Mouse (Mus musculus) limb, embryonic 14.5 days (tissue): Measurements from ENCODE around the gene Samhd1. TPM values are rescaled to one million over a fixed set of nuclear protein-coding genes. Genes with fewer than 3 reads are reported as not detected.
A peak's percentile ranks its signal among the peaks of the same experiment; 100 is the strongest.

Experiments
- ATAC-seq: fragments of 200-750 bp; cut with Nextera tagmentation; 2 replicates; pipeline ENCODE4 v1.8.0; 2017; ENCODE audit warnings: low read depth, moderate number of reproducible peaks, moderate TSS enrichment; ENCODE audit not compliant: low FRiP score
- DNase-seq: peaks from one replicate; pipeline ENCODE4 v3.0.0-alpha.2; 2015; ENCODE audit warnings: low spot score
- H3K27ac ChIP-seq: fragments of 300-500 bp; sonication (generic); replicated peaks from 2 replicates; pipeline ENCODE4 v1.5.1; 2014; ENCODE audit warnings: low read depth, mild to moderate bottlenecking, low read length, moderate library complexity, mixed read lengths
- H3K27me3 ChIP-seq: fragments of 300-500 bp; sonication (generic); 2 replicates; pipeline ENCODE4 v1.6.1; 2014; ENCODE audit warnings: low read length, mixed read lengths; ENCODE audit not compliant: control insufficient read depth, insufficient read depth
- H3K36me3 ChIP-seq: fragments of 300-500 bp; sonication (generic); 2 replicates; pipeline ENCODE4 v1.6.1; 2014; ENCODE audit warnings: mild to moderate bottlenecking, low read length, moderate library complexity, mixed read lengths; ENCODE audit not compliant: control insufficient read depth, insufficient read depth
- H3K4me1 ChIP-seq: fragments of 300-500 bp; sonication (generic); 2 replicates; pipeline ENCODE4 v1.6.1; 2014; ENCODE audit warnings: antibody characterized with exemption, low read length, mixed read lengths; ENCODE audit not compliant: control insufficient read depth, insufficient read depth
- H3K4me2 ChIP-seq: fragments of 300-500 bp; sonication (generic); replicated peaks from 2 replicates; pipeline ENCODE4 v1.6.1; 2014; ENCODE audit warnings: low read depth, mild to moderate bottlenecking, low read length, moderate library complexity; ENCODE audit not compliant: severe bottlenecking
- H3K4me3 ChIP-seq: fragments of 300-500 bp; sonication (generic); replicated peaks from 2 replicates; pipeline ENCODE4 v1.5.1; 2014; ENCODE audit warnings: low read length
- H3K9ac ChIP-seq: fragments of 300-500 bp; sonication (generic); 2 replicates; pipeline ENCODE4 v1.6.1; 2014; ENCODE audit warnings: mild to moderate bottlenecking, low read depth, low read length, moderate library complexity; ENCODE audit not compliant: severe bottlenecking
- H3K9me3 ChIP-seq: fragments of 300-500 bp; sonication (generic); 2 replicates; pipeline ENCODE4 v1.6.1; 2016; ENCODE audit warnings: low read length; ENCODE audit not compliant: control insufficient read depth
- POLR2A ChIP-seq: fragments of 200-500 bp; IDR thresholded peaks from 2 replicates; pipeline ENCODE4 v1.8.0; 2012; ENCODE audit warnings: inconsistent platforms, mild to moderate bottlenecking, moderate library complexity, borderline replicate concordance; ENCODE audit not compliant: insufficient read depth, insufficient read length; ENCODE audit errors: extremely low read depth
- WGBS: fragments of 180-500 bp; shearing (Covaris S2); extraction: QIAGEN DNeasy Blood & Tissue Kit; methylation state at CpG from one replicate; pipeline ENCODE4 v1.1.7; 2014; 5-methylcytosine and 5-hydroxymethylcytosine counted together
- polyA plus RNA-seq, 2 experiments: library from polyadenylated mRNA; depleted of rRNA in 1 of 2; stranded (reverse) in 1 of 2; unstranded in 1 of 2; fragments of >200 nt; fragmentation: Nextera tagmentation in 1 of 2; extraction: Ambion mirVana in 1 of 2; gene quantifications; 2 replicates each; pipeline versions ENCODE4 v1.2.1 to v1.2.3; 2012 to 2014

Samhd1 gene
- polyA plus RNA-seq (2012; rRNA removed) (33.6 and 34.4 TPM in 2 replicates), polyA plus RNA-seq (2014; fragmentation: Nextera tagmentation; extraction: Ambion mirVana) (24.3 and 28.5 TPM in 2 replicates)

DNA sequence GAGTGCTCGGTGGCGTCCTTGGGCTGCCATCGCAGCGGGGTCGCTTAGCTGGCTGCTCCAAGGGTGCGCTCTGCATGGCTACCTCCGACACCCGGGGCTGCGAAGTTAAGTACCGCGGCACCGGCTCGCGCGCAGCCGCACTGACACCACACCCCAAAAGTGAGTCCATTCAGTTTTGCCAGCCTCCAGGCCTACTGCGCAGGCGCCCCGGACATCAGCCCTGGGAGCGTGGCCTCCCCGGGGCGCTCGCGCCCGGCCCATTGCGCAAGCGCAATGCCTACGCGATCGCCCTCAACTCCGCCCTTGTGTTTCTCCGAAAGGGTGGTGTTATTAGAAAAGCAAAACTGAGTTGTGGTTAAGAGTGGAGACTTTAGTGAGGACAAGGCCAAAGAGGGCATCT is at the start of gene Samhd1:
Samhd1 (minus strand) TSS at position 252 of the 400 bp plus-strand sequence.
- H3K27me3 ChIP-seq: no peaks in the 10 kb centered on the region
- H3K4me2 ChIP-seq: peak within 1 kb of the TSS; percentile 81
- DNase-seq: peak; percentile 92
- H3K9me3 ChIP-seq: no peaks in the 10 kb centered on the region
- no peaks in the 10 kb centered on the region for H3K36me3 ChIP-seq
- H3K4me3 ChIP-seq: peak within 1 kb of the TSS; percentile 73
- ATAC-seq: peak; percentile 93
- under 1% methylated on average over 32 of the region's 32 CpGs for WGBS
- H3K4me1 ChIP-seq: peaks cover 5% of the 10 kb centered on the region
- TF ChIP-seq POLR2A: 0 out of 2 replicates have a peak, but pooled peaks have one; percentile 48
- H3K9ac ChIP-seq: peak within 1 kb of the TSS; percentile 69
- H3K27ac ChIP-seq: peak within 1 kb of the TSS; percentile 40

DNA sequence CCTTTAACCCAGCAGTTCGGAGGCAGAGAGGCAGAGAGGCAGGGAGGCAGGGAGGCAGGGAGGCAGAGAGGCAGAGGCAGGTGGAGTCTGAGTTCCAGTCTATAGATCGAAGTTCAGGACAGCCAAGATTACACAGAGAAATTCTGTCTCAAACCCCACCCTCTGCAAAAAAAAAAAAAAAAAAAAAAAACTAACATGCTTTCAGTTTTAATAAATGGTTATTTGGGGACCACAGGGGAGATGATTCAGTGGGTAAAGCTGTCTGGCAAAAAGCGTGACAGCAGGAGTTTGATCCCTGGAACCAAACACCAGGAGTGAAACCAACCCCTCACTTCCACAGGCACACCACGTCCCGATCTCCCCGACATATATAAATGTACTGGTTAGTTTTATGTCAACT is 43.1 kb upstream of the Samhd1 start:
- no peak for DNase-seq
- Histone ChIP-seq H3K9ac (no peak overlapping the region), H3K4me2 (no peak overlapping the region), H3K9me3 (no peaks in the 10 kb centered on the region), H3K36me3 (peaks cover 43% of the 10 kb centered on the region), H3K4me1 (no peaks in the 10 kb centered on the region), H3K27ac (no peak overlapping the region), H3K4me3 (no peak overlapping the region), H3K27me3 (no peaks in the 10 kb centered on the region)
- TF ChIP-seq POLR2A: no peak
- no peak for ATAC-seq
- 82% methylated on average over 6 of the region's 6 CpGs for WGBS

DNA sequence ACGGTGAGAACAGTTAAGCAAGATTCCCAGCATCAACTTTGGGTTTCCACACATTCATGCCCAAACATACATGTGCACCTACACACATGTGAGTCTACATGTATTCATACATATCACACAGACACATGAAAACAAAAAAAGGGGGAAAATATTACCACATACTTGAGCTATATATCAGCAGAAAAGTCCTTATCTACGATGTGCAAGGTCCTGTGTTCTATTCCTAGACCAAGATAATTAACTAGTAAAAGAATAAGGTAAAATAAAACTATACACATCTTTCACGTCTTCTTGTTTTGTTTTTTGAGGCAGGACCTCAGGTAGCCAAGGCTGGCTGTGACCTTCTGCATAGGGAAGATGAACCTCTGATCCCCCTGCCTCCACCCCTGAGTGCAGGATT is 41.2 kb upstream of the Samhd1 start:
- no peaks in the 10 kb centered on the region for H3K9me3 ChIP-seq
- H3K4me2 ChIP-seq: no peak overlapping the region
- no peak for DNase-seq
- ATAC-seq: no peak
- no peak overlapping the region for H3K27ac ChIP-seq
- H3K27me3 ChIP-seq: no peaks in the 10 kb centered on the region
- peaks cover 49% of the 10 kb centered on the region for H3K36me3 ChIP-seq
- no peak overlapping the region for H3K9ac ChIP-seq
- H3K4me1 ChIP-seq: no peaks in the 10 kb centered on the region
- WGBS: 80% methylated on average over 3 of the region's 3 CpGs
- TF ChIP-seq POLR2A: no peak
- H3K4me3 ChIP-seq: no peak overlapping the region

DNA sequence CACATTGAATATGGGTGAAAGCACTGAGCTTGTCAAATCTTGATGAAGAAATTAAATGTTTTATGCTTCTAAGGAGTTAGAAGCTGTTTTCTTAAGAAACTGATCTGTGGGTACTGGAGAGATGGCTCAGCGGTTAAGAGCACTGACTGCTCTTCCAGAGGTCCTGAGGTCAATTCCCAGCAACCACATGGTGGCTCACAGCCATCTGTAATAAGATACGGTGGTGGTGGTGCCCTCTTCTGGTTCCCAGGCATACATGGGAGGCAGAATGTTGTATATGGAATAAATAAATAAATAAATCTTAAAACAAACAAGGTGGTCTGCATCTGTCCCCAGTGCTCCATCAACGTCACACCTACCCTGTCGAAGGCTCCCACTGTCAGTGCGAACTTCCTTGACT is 39.4 kb upstream of the Samhd1 start:
- no peaks in the 10 kb centered on the region for H3K27me3 ChIP-seq
- no peaks in the 10 kb centered on the region for H3K4me1 ChIP-seq
- no peak for ATAC-seq
- H3K27ac ChIP-seq: no peak overlapping the region
- WGBS: 73% methylated on average over 5 of the region's 5 CpGs
- H3K4me2 ChIP-seq: no peak overlapping the region
- H3K9ac ChIP-seq: no peak overlapping the region
- TF ChIP-seq POLR2A: no peak
- no peak overlapping the region for H3K4me3 ChIP-seq
- no peak for DNase-seq
- peaks cover 57% of the 10 kb centered on the region for H3K36me3 ChIP-seq
- no peaks in the 10 kb centered on the region for H3K9me3 ChIP-seq

DNA sequence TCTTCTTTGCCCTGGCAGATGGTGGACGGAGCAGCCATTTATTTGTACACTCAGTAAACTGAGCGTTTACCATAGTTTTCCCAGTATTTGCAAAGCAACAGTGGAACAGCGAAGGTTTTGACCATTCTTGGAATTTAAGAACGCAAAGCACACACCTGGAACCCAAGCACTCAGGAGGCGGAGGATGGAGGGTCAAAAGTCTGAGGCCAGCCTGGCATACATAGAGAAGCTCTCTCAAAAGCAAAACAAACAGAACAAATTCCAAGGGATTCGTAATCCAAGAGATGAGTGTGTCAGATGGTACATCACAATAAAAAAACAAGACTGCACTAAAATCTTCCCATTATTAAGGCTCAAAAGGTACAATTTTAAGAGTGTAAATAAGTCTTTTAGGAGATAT is 38.5 kb upstream of the Samhd1 start:
- Histone ChIP-seq H3K27ac (no peak overlapping the region), H3K36me3 (peaks cover 62% of the 10 kb centered on the region), H3K9me3 (no peaks in the 10 kb centered on the region), H3K4me3 (no peak overlapping the region), H3K4me2 (no peak overlapping the region), H3K9ac (no peak overlapping the region), H3K4me1 (no peaks in the 10 kb centered on the region), H3K27me3 (no peaks in the 10 kb centered on the region)
- TF ChIP-seq POLR2A: no peak
- no peak for ATAC-seq
- 95% methylated on average over 6 of the region's 6 CpGs for WGBS
- no peak for DNase-seq

DNA sequence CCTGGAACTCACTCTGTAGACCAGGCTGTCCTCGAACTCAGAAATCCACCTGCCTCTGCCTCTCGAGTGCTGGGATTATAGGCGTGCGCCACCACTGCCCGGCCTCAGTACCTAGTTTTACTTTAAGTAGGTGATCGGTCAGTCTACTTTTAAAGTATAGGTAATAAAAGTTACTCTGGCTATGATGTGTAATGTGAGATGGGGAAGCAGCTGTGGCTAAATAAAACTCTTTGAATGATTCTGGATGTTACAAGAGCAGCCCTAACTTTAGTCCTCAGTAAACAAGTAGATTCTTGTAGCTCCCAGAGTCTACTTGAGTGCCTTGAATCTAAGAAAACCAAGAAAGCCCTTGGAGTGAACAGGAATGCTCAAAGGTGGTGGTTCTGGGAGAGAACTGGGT is 37.9 kb upstream of the Samhd1 start:
- Histone ChIP-seq H3K27me3 (no peaks in the 10 kb centered on the region), H3K4me2 (no peak overlapping the region), H3K4me1 (no peaks in the 10 kb centered on the region), H3K27ac (no peak overlapping the region), H3K9me3 (no peaks in the 10 kb centered on the region), H3K36me3 (peaks cover 65% of the 10 kb centered on the region), H3K9ac (no peak overlapping the region), H3K4me3 (no peak overlapping the region)
- WGBS: 78% methylated on average over 6 of the region's 6 CpGs
- TF ChIP-seq POLR2A: no peak
- ATAC-seq (no peak), DNase-seq (no peak)
